Mouse (Mus musculus): Measurements from ENCODE around the gene Jmjd6.

Gene Jmjd6

DNA sequence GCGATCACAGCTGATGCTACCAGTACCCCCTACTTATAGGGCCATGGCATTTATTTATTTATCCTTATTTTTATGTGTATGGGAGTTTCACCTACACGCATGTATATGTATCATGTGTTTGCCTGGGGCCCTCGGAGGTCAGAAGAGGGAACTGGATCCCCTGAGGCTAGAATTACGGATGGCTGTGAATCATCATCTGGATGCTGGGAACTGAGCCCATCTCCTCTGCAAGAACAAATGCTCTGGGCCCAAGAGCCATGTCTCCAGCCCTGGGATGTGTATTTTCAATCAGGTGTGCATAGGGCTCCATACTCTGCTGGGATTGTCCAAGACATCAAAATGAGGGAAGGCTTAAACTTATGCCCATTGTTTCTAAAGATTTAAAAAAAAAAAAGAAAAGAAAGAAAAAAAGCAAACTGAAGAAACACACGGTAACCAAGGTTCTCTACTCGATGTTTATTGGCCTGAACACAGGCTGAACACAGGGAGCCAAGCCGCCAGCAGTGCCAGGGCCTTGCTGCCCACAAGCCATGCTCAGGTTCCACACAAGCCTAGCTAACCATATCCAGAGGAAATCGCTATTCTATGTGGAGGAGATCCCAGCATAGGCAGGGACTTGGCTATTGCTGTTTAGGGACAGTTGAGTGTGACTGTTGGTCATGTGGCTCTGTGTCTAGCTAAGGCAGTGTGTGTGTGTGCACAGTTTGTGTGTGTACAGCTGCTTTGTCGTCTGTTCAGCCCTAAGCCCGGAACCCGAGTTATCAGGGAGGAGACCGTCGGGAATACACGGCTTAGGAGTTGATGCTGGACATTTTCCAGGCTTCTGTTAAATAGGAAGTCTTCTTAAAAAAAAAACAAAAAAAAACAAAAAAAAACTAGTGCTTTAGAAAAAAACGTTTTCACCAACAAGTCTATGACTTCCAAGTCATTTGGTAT lies 36.8 kb downstream of the Jmjd6 start:
- no peak for DNase-seq (ENCODE audit: low spot score)

GRCm38 (mm10) chr11:116802709-116803108 lies 40.5 kb downstream of the Jmjd6 start:
- DNase-seq (ENCODE audit: low spot score): no peak

DNA sequence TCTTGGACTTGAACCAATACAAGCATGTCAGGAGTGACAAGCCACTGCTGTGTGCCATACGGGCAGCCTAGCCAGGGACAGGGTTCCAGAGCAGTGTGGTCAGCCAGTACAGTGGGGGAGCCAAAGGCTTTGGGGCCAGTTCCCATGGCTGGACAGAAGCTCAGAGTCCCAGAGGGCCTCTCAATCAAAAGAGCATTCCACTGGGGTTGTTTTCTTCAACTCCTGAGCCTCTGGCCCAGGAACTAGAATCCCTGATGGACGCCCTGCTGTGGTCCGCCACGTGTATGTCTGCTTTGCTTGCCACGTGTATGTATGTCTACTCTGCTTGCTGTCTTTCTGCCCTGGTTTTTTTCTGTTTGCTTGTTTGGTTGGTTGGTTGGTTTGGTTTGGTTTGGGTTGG lies 42.1 kb downstream of the Jmjd6 start:
- no peak for DNase-seq (ENCODE audit: low spot score)

- no peak for DNase-seq (ENCODE audit: low spot score)
Measured at GRCm38 (mm10) chr11:116799364-116799763, 43.9 kb downstream of the Jmjd6 start.

Measured in c-Kit-positive CD71-positive TER-119-positive erythroid progenitor cells, embryonic 14.5 days (primary cell).